22 mouse cellular contexts compared by ENCODE assay signal in genomic region chr2:142797310-142797709, GRCm38 (mm10).
"Had no signal": no experiment of that assay in that cellular context is flagged by ENCODE, and none has a peak within 500 bp of the region (broad histone marks: within the 10 kb centered on the region; RNA-seq: fewer than 3 reads in every experiment).

No protein-coding gene starts in this region.

- DNase-seq: kidney, adult 18-20 months; kidney, adult 9 months; kidney, postnatal 25 days; liver; lung, adult 18-20 months; lung, postnatal 10 days; lung, postnatal 36 days; retina, postnatal 1 day; right cerebral cortex, postnatal 25 days; spleen, adult 18-20 months; thymus, postnatal 25 days had no signal

- H3K9me3 ChIP-seq: limb, embryonic 10.5 days; limb, embryonic 13.5 days; liver, embryonic 12.5 days; liver, embryonic 15.5 days; lung, embryonic 15.5 days; megakaryocyte, embryonic 14.5 days; midbrain, embryonic 15.5 days; neural tube, embryonic 13.5 days; stomach, embryonic 15.5 days had no signal

- H3K4me2 ChIP-seq: limb, embryonic 13.5 days; liver, embryonic 12.5 days; liver, embryonic 15.5 days; lung, embryonic 15.5 days; midbrain, embryonic 15.5 days; neural tube, embryonic 13.5 days; stomach, embryonic 15.5 days had no signal

- H3K36me3 ChIP-seq: limb, embryonic 10.5 days; limb, embryonic 13.5 days; liver, embryonic 12.5 days; liver, embryonic 15.5 days; lung, embryonic 15.5 days; midbrain, embryonic 15.5 days; neural tube, embryonic 13.5 days; stomach, embryonic 15.5 days had no signal

- H3K9ac ChIP-seq: limb, embryonic 13.5 days; liver, embryonic 12.5 days; liver, embryonic 15.5 days; lung, embryonic 15.5 days; midbrain, embryonic 15.5 days; neural tube, embryonic 13.5 days; stomach, embryonic 15.5 days had no signal

- H3K4me1 ChIP-seq: limb, embryonic 10.5 days; limb, embryonic 13.5 days; liver, embryonic 12.5 days; liver, embryonic 15.5 days; lung, embryonic 15.5 days; megakaryocyte, embryonic 14.5 days; midbrain, embryonic 15.5 days; neural tube, embryonic 13.5 days; stomach, embryonic 15.5 days had no signal

- H3K4me3 ChIP-seq: limb, embryonic 10.5 days; limb, embryonic 13.5 days; liver, embryonic 12.5 days; liver, embryonic 15.5 days; lung, embryonic 15.5 days; megakaryocyte, embryonic 14.5 days; midbrain, embryonic 15.5 days; myocyte; neural tube, embryonic 13.5 days; stomach, embryonic 15.5 days had no signal

- ATAC-seq: intestine, embryonic 16.5 days; liver, embryonic 12.5 days; midbrain, embryonic 15.5 days had no signal

- H3K27ac ChIP-seq: limb, embryonic 10.5 days; limb, embryonic 13.5 days; liver, embryonic 12.5 days; liver, embryonic 15.5 days; lung, embryonic 15.5 days; midbrain, embryonic 15.5 days; neural tube, embryonic 13.5 days; stomach, embryonic 15.5 days had no signal

- H3K27me3 ChIP-seq: limb, embryonic 13.5 days; liver, embryonic 12.5 days; liver, embryonic 15.5 days; lung, embryonic 15.5 days; megakaryocyte, embryonic 14.5 days; midbrain, embryonic 15.5 days; neural tube, embryonic 13.5 days; stomach, embryonic 15.5 days had no signal
